24 mouse cellular contexts compared by ENCODE assay signal in the genomic region with DNA sequence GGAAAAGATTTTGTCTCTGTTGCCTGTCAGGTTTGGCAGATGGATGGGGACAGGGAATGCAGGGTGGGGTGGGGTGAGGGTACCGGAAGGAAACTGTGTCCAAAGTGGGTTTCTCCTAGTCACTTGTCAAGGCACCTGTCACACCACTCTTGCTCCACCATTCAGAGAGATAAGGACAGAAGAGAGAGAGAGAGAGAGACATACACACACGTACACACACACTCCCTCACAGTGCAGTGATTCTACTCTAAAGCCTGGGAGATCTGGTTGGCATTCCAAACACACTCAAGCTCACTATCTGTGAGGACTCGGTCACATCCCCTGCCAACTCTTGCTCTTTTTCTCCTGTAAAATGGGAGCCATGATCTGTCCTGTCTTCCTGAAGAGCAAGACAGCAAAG. TPM values are rescaled to one million over a fixed set of nuclear protein-coding genes. Genes with fewer than 3 reads are reported as not detected.
"Had no signal": no experiment of that assay in that cellular context is flagged by ENCODE, and none has a peak within 500 bp of the region (broad histone marks: within the 10 kb centered on the region; RNA-seq: fewer than 3 reads in every experiment).

No protein-coding gene starts in this region.

- H3K36me3 ChIP-seq: liver, embryonic 13.5 days; midbrain, embryonic 13.5 days; neural tube, embryonic 12.5 days; neural tube, embryonic 15.5 days; stomach, embryonic 15.5 days had no signal

- H3K27ac ChIP-seq: kidney, postnatal 0 days; layer of hippocampus, adult 2 months; liver, embryonic 13.5 days; midbrain, embryonic 13.5 days; neural tube, embryonic 12.5 days; neural tube, embryonic 15.5 days; stomach, embryonic 15.5 days had no signal

- H3K9ac ChIP-seq: liver, embryonic 13.5 days; midbrain, embryonic 13.5 days; neural tube, embryonic 12.5 days; neural tube, embryonic 15.5 days; stomach, embryonic 15.5 days had no signal

- H3K4me3 ChIP-seq: layer of hippocampus, adult 2 months; liver, embryonic 13.5 days; midbrain, embryonic 13.5 days; neural tube, embryonic 12.5 days; neural tube, embryonic 15.5 days; stomach, embryonic 15.5 days had no signal

- H3K4me2 ChIP-seq: liver, embryonic 13.5 days; midbrain, embryonic 13.5 days; neural tube, embryonic 12.5 days; neural tube, embryonic 15.5 days; stomach, embryonic 15.5 days had no signal

- H3K4me1 ChIP-seq: midbrain, embryonic 13.5 days; neural tube, embryonic 12.5 days; neural tube, embryonic 15.5 days; stomach, embryonic 15.5 days had no signal

- ATAC-seq: midbrain, embryonic 13.5 days had no signal

- H3K27me3 ChIP-seq: liver, embryonic 13.5 days; midbrain, embryonic 13.5 days; neural tube, embryonic 12.5 days; neural tube, embryonic 15.5 days; stomach, embryonic 15.5 days had no signal

- DNase-seq: kidney, postnatal 25 days; layer of hippocampus, adult 9-11 months; liver, embryonic 13.5 days; lung, adult 2 months; lung, postnatal 14 days; lung, postnatal 4 days; retina, postnatal 1 day; right cerebral cortex, postnatal 25 days; spleen, adult 18-20 months; thymus, postnatal 25 days had no signal

- H3K9me3 ChIP-seq: liver, embryonic 13.5 days; midbrain, embryonic 13.5 days; neural tube, embryonic 12.5 days; neural tube, embryonic 15.5 days; stomach, embryonic 15.5 days had no signal

RNA-seq across cellular contexts. Expression of gene Shisal2a, which starts 11.0 kb away (rescaled TPM):
- total RNA-seq: layer of hippocampus, adult 2 months; layer of hippocampus, postnatal 25 days; left cerebral cortex, adult 18-20 months; left cerebral cortex, postnatal 25 days; liver, adult 2 months; megakaryocyte progenitor cell, adult 5-6 weeks; megakaryocyte-erythroid progenitor cell, adult 5-6 weeks had no signal
- polyA plus RNA-seq: large intestine, adult 2 months; liver, adult 2 months; thymus, postnatal 0 days had no signal
